Mouse (Mus musculus) CH12.LX (cell line): ENCODE results near the gene Egfl8. TPM values are rescaled to one million over a fixed set of nuclear protein-coding genes. Genes with fewer than 3 reads are reported as not detected.

Source experiments
- DNase-seq: peaks from one replicate; pipeline ENCODE4 v3.0.0-alpha.2; 2013; ENCODE audit errors: extremely low read depth
- H3K27ac ChIP-seq: 2 replicates; pipeline ENCODE4 v1.5.1; 2012; ENCODE audit warnings: low read depth, mild to moderate bottlenecking, control low read depth, moderate library complexity; ENCODE audit not compliant: insufficient read depth
- H3K27me3 ChIP-seq: replicated peaks from 2 replicates; pipeline ENCODE3; 2012; ENCODE audit warnings: inconsistent platforms
- H3K36me3 ChIP-seq, 2 experiments: replicated peaks in 1 of 2; 2 replicates each; pipeline versions ENCODE3 to v1.6.1; 2012; ENCODE audit warnings: inconsistent platforms in 1 of 2, low read length in 1 of 2, mild to moderate bottlenecking in 1 of 2, mixed read lengths in 1 of 2, moderate library complexity in 1 of 2; ENCODE audit not compliant: control insufficient read depth in 1 of 2, insufficient read depth in 1 of 2
- H3K4me1 ChIP-seq, 2 experiments: 2 replicates each; pipeline ENCODE4 v1.6.1; 2012; ENCODE audit warnings: inconsistent platforms in 1 of 2, moderate library complexity in 1 of 2; ENCODE audit not compliant: insufficient read depth in 2 of 2, control insufficient read depth in 1 of 2
- H3K4me2 ChIP-seq: 2 replicates; pipeline ENCODE4 v1.6.1; 2012; ENCODE audit warnings: low read depth, mild to moderate bottlenecking, control low read depth; ENCODE audit not compliant: poor library complexity, insufficient read depth, severe bottlenecking
- H3K4me3 ChIP-seq, 3 experiments: fragments of 150-350 bp in 1 of 3; sonication (generic) in 1 of 3; replicated peaks in 1 of 3; 2 replicates each; pipeline versions ENCODE3 to v1.5.1; 2011 to 2012; ENCODE audit warnings: low read depth in 2 of 3, low read length in 2 of 3, mild to moderate bottlenecking in 2 of 3, moderate library complexity in 2 of 3, control low read depth in 1 of 3, improper control_type of control experiment in 1 of 3, inconsistent platforms in 1 of 3, mixed read lengths in 1 of 3; ENCODE audit not compliant: poor library complexity in 1 of 3
- H3K79me2 ChIP-seq: replicated peaks from 2 replicates; pipeline ENCODE4 v1.6.1; 2012; ENCODE audit warnings: mild to moderate bottlenecking, moderate library complexity; ENCODE audit not compliant: control insufficient read depth, poor library complexity, insufficient read depth, severe bottlenecking; ENCODE audit errors: extremely low read depth
- H3K9ac ChIP-seq: 2 replicates; pipeline ENCODE4 v1.6.1; 2012; ENCODE audit warnings: low read depth, mild to moderate bottlenecking, control low read depth, moderate library complexity; ENCODE audit not compliant: insufficient read depth
- H3K9me3 ChIP-seq: replicated peaks from 2 replicates; pipeline ENCODE3; 2012; ENCODE audit warnings: low read length, inconsistent platforms, mixed read lengths
- CHD1 ChIP-seq: IDR thresholded peaks from 2 replicates; pipeline ENCODE4 v1.6.1; 2012; ENCODE audit warnings: low read depth, low read length, improper control_type of control experiment, inconsistent platforms
- CTCF ChIP-seq, 2 experiments: IDR thresholded peaks in 1 of 2; conservative IDR thresholded peaks in 1 of 2; 2 replicates each; pipeline ENCODE4 v1.5.1; 2011 to 2012; ENCODE audit warnings: low read depth in 2 of 2, low read length in 2 of 2, improper control_type of control experiment in 1 of 2, inconsistent platforms in 1 of 2, mild to moderate bottlenecking in 1 of 2, moderate library complexity in 1 of 2
- GABPA ChIP-seq: IDR thresholded peaks from 2 replicates; pipeline ENCODE4 v1.6.1; 2012; ENCODE audit warnings: low read depth, low read length, improper control_type of control experiment, inconsistent platforms; ENCODE audit not compliant: insufficient replicate concordance
- JUND ChIP-seq: conservative IDR thresholded peaks from 2 replicates; pipeline ENCODE4 v1.6.1; 2011; ENCODE audit warnings: low read depth, low read length, improper control_type of control experiment
- MAFK ChIP-seq: IDR thresholded peaks from 2 replicates; pipeline ENCODE4 v1.6.1; 2011; ENCODE audit warnings: low read length, improper control_type of control experiment; ENCODE audit not compliant: insufficient replicate concordance
- MAZ ChIP-seq: IDR thresholded peaks from 2 replicates; pipeline ENCODE4 v1.6.1; 2012; ENCODE audit warnings: low read depth, mild to moderate bottlenecking, inconsistent platforms, low read length, improper control_type of control experiment, moderate library complexity
- MXI1 ChIP-seq: IDR thresholded peaks from 2 replicates; pipeline ENCODE4 v1.6.1; 2011; ENCODE audit warnings: mild to moderate bottlenecking, low read depth, low read length, improper control_type of control experiment
- POLR2AphosphoS2 ChIP-seq: IDR thresholded peaks from 2 replicates; pipeline ENCODE4 v1.6.1; 2011; ENCODE audit warnings: low read depth, low read length, improper control_type of control experiment
- RAD21 ChIP-seq: IDR thresholded peaks from 2 replicates; pipeline ENCODE4 v1.6.1; 2011; ENCODE audit warnings: low read depth, mild to moderate bottlenecking, low read length, improper control_type of control experiment, moderate library complexity
- UBTF ChIP-seq: IDR thresholded peaks from 2 replicates; pipeline ENCODE4 v1.6.1; 2012; ENCODE audit warnings: low read depth, mild to moderate bottlenecking, inconsistent platforms, low read length, improper control_type of control experiment, moderate library complexity
- ZKSCAN1 ChIP-seq: IDR thresholded peaks from 2 replicates; pipeline ENCODE4 v1.6.1; 2012; ENCODE audit warnings: low read depth, inconsistent platforms, low read length, improper control_type of control experiment, borderline replicate concordance
- ZNF384 ChIP-seq: IDR thresholded peaks from 2 replicates; pipeline ENCODE4 v1.6.1; 2012; ENCODE audit warnings: low read depth, low read length, improper control_type of control experiment, inconsistent platforms
- dilution Hi-C: fragments of 300-500 bp; cut with MboI; formaldehyde crosslinking; loops from 2 replicates; pipeline ENCODE4 v1.14.3; 2020; ENCODE audit warnings: low sequenced_read_pairs; ENCODE audit not compliant: extremely low pct_unique_long_range_greater_than_20kb, extremely low pct_ligation_motif_present
- in situ Hi-C: fragments of 300-500 bp; cut with MboI; formaldehyde crosslinking; loops from 3 replicates; pipeline ENCODE4 v1.14.3; 2019; ENCODE audit warnings: low sequenced_read_pairs, low pct_ligation_motif_present, low pct_unique_long_range_greater_than_20kb, mixed read lengths
- polyA plus RNA-seq: library from polyadenylated mRNA; unstranded; fragments of >175 nt; gene quantifications from 2 replicates; pipeline ENCODE4 v1.2.1, GENCODE M21; 2012; ENCODE audit warnings: low read depth; ENCODE audit not compliant: insufficient read length
- total RNA-seq, 2 experiments: library from RNA; depleted of rRNA; stranded (reverse); fragments of 300-350 nt in 1 of 2; fragments of >200 nt in 1 of 2; gene quantifications; 2 replicates each; pipeline ENCODE4 v1.2.3; 2012 to 2014

Egfl8 gene
- total and polyA plus RNA-seq, 3 experiments = not detected

- Histone ChIP-seq H3K36me3 (peaks cover 0 to 11% of the 10 kb centered on the region in 2 experiments), H3K9ac (no peak overlapping the region), H3K79me2 (no peaks in the 10 kb centered on the region; the same call in 1 of the 2 replicates), H3K27me3 (peaks cover 51% of the 10 kb centered on the region), H3K4me3 (no peak overlapping the region), H3K4me2 (no peak overlapping the region), H3K4me1 (peaks cover 4 to 38% of the 10 kb centered on the region in 2 experiments), H3K9me3 (peaks cover 9% of the 10 kb centered on the region), H3K27ac (no peak overlapping the region)
- TF ChIP-seq MAFK (no peak), CHD1 (no peak), ZNF384 (no peak), MXI1 (no peak), UBTF (no peak), CTCF (conservative IDR thresholded peaks at IDR 0.05 in 1 of 2, IDR thresholded peaks at IDR 0.05 in 1 of 2; ENCODE audit: low read depth in 2 of 2, low read length in 2 of 2) (no peak), JUND (no peak), RAD21 (no peak), ZKSCAN1 (no peak)
- in situ Hi-C loops (no loop called here), dilution Hi-C loops (no loop called here)
- no peak for DNase-seq
Observed at GRCm38 (mm10) chr17:34643379-34643778, 27.6 kb upstream of the Egfl8 start.

GRCm38 (mm10) chr17:34641945-34642344, 26.2 kb upstream of the Egfl8 start:
- no peak overlapping the region for H3K9ac ChIP-seq
- no peak overlapping the region for H3K27ac ChIP-seq
- no peaks in the 10 kb centered on the region; the same call in 1 of the 2 replicates for H3K79me2 ChIP-seq
- H3K4me2 ChIP-seq = no peak overlapping the region
- no peak for TF ChIP-seq JUND
- TF ChIP-seq GABPA = no peak
- no peak for TF ChIP-seq CTCF (conservative IDR thresholded peaks at IDR 0.05 in 1 of 2, IDR thresholded peaks at IDR 0.05 in 1 of 2; ENCODE audit: low read depth in 2 of 2, low read length in 2 of 2)
- TF ChIP-seq POLR2AphosphoS2 = no peak
- TF ChIP-seq MAZ = no peak
- H3K9me3 ChIP-seq = peaks cover 9% of the 10 kb centered on the region
- H3K36me3 ChIP-seq = peaks cover 0 to 9% of the 10 kb centered on the region in 2 experiments
- DNase-seq = no peak
- no peak overlapping the region for H3K4me3 ChIP-seq
- H3K4me1 ChIP-seq = peaks cover 0 to 29% of the 10 kb centered on the region in 2 experiments; a peak in 3 of 4 replicates
- in situ Hi-C loops (no loop called here), dilution Hi-C loops (no loop called here)
- H3K27me3 ChIP-seq = peaks cover 66% of the 10 kb centered on the region
